Mouse (Mus musculus) layer of hippocampus, adult 8-10 months (tissue): ENCODE measurements around the gene Gm49396. TPM values are rescaled to one million over a fixed set of nuclear protein-coding genes. Genes with fewer than 3 reads are reported as not detected.

Experiments
- DNase-seq, 2 experiments: peaks; one replicate each; pipeline ENCODE4 v3.0.0; 2022; ENCODE audit warnings: low spot score in 2 of 2
- total RNA-seq, 4 experiments: library from RNA; stranded (reverse); gene quantifications; 2 replicates each; pipeline ENCODE4 v1.2.4; 2022

Gene Gm49396
- total RNA-seq, 4 experiments from 2014 or later: 6.3 to 14.8 (median 11.1) TPM

GRCm38 (mm10) chr7:30586455-30587020 is 23.4 kb downstream of the Gm49396 start:
- DNase-seq: no peak

GRCm38 (mm10) chr7:30587842-30588667 is 24.9 kb downstream of the Gm49396 start:
- DNase-seq: peak in 1 of 2 experiments; percentile 46

GRCm38 (mm10) chr7:30588676-30589434 is 25.7 kb downstream of the Gm49396 start, which contains the start of gene Kmt2b:
TSS of gene Kmt2b (minus strand) at chr7:30588726.
- peak; percentile 96 for DNase-seq

GRCm38 (mm10) chr7:30589435-30590301 is 26.5 kb downstream of the Gm49396 start:
- peak; percentile 70 to 79 for DNase-seq

- no peak for DNase-seq
Observed at GRCm38 (mm10) chr7:30590927-30591604, 27.9 kb downstream of the Gm49396 start.

- DNase-seq: no peak
Observed at GRCm38 (mm10) chr7:30591605-30591951, 28.4 kb downstream of the Gm49396 start.

GRCm38 (mm10) chr7:30592772-30593423 is 29.8 kb downstream of the Gm49396 start:
- no peak for DNase-seq

- no peak for DNase-seq
Observed at GRCm38 (mm10) chr7:30593579-30594509, 30.7 kb downstream of the Gm49396 start.

GRCm38 (mm10) chr7:30594510-30595024 is 31.4 kb downstream of the Gm49396 start:
- no peak for DNase-seq

- DNase-seq: no peak
Observed at GRCm38 (mm10) chr7:30596093-30596492, 32.9 kb downstream of the Gm49396 start.

GRCm38 (mm10) chr7:30596811-30597210 is 33.7 kb downstream of the Gm49396 start:
- no peak for DNase-seq

GRCm38 (mm10) chr7:30598786-30599185 is 35.6 kb downstream of the Gm49396 start, which contains the start of gene Zbtb32:
TSS of gene Zbtb32 (minus strand) at chr7:30598909.
- no peak for DNase-seq

GRCm38 (mm10) chr7:30599933-30600353 is 36.8 kb downstream of the Gm49396 start:
- DNase-seq: peak; percentile 92 to 94

- no peak for DNase-seq
Observed at GRCm38 (mm10) chr7:30600651-30601050, 37.5 kb downstream of the Gm49396 start.

GRCm38 (mm10) chr7:30602583-30602982 is 39.4 kb downstream of the Gm49396 start:
- no peak for DNase-seq

GRCm38 (mm10) chr7:30604424-30604823 is 41.3 kb downstream of the Gm49396 start:
- DNase-seq: no peak

GRCm38 (mm10) chr7:30604944-30605343 is 41.8 kb downstream of the Gm49396 start:
- no peak for DNase-seq

- no peak for DNase-seq
Observed at GRCm38 (mm10) chr7:30607706-30608309, 44.7 kb downstream of the Gm49396 start.
